Mouse (Mus musculus): Measurements from ENCODE around the gene Prss2.
"Not testable (repeated sequence)": the region's sequence is repeated elsewhere in the genome, so short reads cannot be mapped to it uniquely, and the experiment has no call there.

DNA sequence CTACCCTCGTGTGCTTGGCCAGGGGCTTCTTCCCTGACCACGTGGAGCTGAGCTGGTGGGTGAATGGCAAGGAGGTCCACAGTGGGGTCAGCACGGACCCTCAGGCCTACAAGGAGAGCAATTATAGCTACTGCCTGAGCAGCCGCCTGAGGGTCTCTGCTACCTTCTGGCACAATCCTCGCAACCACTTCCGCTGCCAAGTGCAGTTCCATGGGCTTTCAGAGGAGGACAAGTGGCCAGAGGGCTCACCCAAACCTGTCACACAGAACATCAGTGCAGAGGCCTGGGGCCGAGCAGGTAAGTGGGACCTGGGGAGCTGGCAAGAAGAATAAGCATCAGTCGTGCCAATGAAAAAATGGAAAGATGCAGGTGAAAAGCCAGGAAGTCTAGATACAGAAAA lies 16.7 kb downstream of the Prss2 start:
- TF ChIP-seq POLR2A (IDR thresholded peaks at IDR 0.05; ENCODE audit: low read depth, low read length); CTCF (IDR thresholded peaks at IDR 0.05; ENCODE audit: extremely low read depth, insufficient read length, insufficient replicate concordance, low read depth, low read length): not testable (repeated sequence)
